ENCODE assay signal across 11 mouse cellular contexts in the genomic region with DNA sequence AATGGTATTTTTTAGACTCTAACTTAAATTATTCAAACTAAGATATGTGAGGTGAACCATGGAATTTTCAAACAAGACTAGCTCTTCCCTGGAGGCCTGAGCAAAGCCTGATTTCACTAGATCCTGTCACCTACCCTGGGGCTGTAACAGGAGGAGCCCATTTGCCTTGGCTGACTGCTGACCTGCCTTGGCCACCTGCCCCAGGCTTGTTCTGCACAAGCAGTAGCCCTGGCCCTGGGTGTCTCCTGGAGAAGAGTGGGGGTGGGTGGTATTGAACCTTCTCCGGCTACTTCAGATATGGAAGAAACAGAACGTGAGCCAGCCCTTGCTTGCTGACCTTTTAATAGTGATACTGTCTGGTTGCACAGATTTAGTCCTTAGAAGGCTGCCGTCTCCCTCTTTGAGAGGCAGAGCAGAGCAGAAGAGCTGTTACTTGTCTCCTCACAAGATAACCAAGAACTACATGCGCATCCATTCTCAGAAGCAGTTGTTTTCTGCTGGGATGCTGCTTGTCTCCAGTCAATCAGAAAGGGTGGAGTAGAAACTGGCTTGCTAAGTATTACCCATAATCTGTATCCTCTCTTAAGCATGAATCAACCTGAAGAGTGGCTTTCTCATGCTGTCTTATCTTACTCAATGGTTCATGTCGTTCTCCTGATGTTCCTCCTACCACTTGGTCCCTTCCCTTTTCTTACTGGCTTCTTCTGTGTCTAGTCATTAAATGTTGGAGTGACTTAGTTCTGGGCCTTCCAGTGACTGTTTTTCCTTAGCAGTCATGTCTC. TPM values are rescaled to one million over a fixed set of nuclear protein-coding genes. Genes with fewer than 3 reads are reported as not detected.
DNase-seq lines count a peak whose midpoint lies in the region; ATAC-seq and TF ChIP-seq lines count a peak whose summit lies in the region.
"Had no signal": no experiment of that assay in that cellular context is flagged by ENCODE, and none has a peak within 500 bp of the region (broad histone marks: within the 10 kb centered on the region; RNA-seq: fewer than 3 reads in every experiment).

No protein-coding gene starts in this region.

- TF ChIP-seq POLR2A in MEL (IDR thresholded peaks at IDR 0.05; ENCODE audit: control insufficient read depth in 1 of 2, insufficient read depth in 1 of 2, low read depth in 1 of 2, low read length in 2 of 2, poor library complexity in 1 of 2): no peak

- H3K27me3 ChIP-seq in MEL (ENCODE audit: control insufficient read depth in 1 of 2, insufficient read depth in 2 of 2, low read length in 2 of 2): no peaks in the 10 kb centered on the region
- no peaks in the 10 kb centered on the region for H3K27me3 ChIP-seq in hindbrain, embryonic 12.5 days
- H3K27me3 ChIP-seq: limb, embryonic 15.5 days had no signal

- H3K4me1 ChIP-seq in MEL (ENCODE audit: control insufficient read depth in 1 of 2, insufficient read depth in 2 of 2, low read length in 2 of 2): peaks cover 22% of the 10 kb centered on the region in 2 experiments
- no peaks in the 10 kb centered on the region for H3K4me1 ChIP-seq in hindbrain, embryonic 12.5 days
- H3K4me1 ChIP-seq: limb, embryonic 15.5 days had no signal

- WGBS in hindbrain, embryonic 12.5 days: 89% methylated on average over 5 of the region's 5 CpGs

- H3K9me3 ChIP-seq in MEL (replicated peaks; ENCODE audit: insufficient read depth, low read length): no peaks in the 10 kb centered on the region
- no peaks in the 10 kb centered on the region for H3K9me3 ChIP-seq in hindbrain, embryonic 12.5 days (replicated peaks)
- H3K9me3 ChIP-seq: limb, embryonic 15.5 days had no signal

- no peak overlapping the region for H3K4me2 ChIP-seq in hindbrain, embryonic 12.5 days (replicated peaks)
- H3K4me2 ChIP-seq: limb, embryonic 15.5 days had no signal

- peaks cover 24% of the 10 kb centered on the region for H3K79me2 ChIP-seq in MEL (ENCODE audit: control insufficient read depth, insufficient read depth, low read length, poor library complexity)

- DNase-seq in gastrocnemius, adult 18-20 months (ENCODE audit: low spot score): peak; percentile 79
- DNase-seq in gastrocnemius, postnatal 4 days (ENCODE audit: low spot score in 2 of 2): no peak
- DNase-seq in MEL (ENCODE audit: low read depth, low spot score) (peak; percentile 80), liver (peak; percentile 16)
- peak; percentile 61 to 75 for DNase-seq in cerebellum, postnatal 25 days
- no peak for DNase-seq in spleen, postnatal 4 days (ENCODE audit: low spot score in 2 of 2)

- H3K4me3 ChIP-seq in MEL (ENCODE audit: control insufficient read depth in 1 of 2, insufficient read depth in 1 of 2, low read depth in 2 of 2, low read length in 2 of 2): no peak overlapping the region
- H3K4me3 ChIP-seq in hindbrain, embryonic 12.5 days: no peak overlapping the region
- H3K4me3 ChIP-seq: limb, embryonic 15.5 days; myocyte had no signal

- no peak overlapping the region for H3K9ac ChIP-seq in MEL (ENCODE audit: control insufficient read depth, low read depth, low read length, poor library complexity, severe bottlenecking)
- H3K9ac ChIP-seq in hindbrain, embryonic 12.5 days: no peak overlapping the region
- H3K9ac ChIP-seq: limb, embryonic 15.5 days had no signal

- TF ChIP-seq RAD21 in MEL (IDR thresholded peaks at IDR 0.05; ENCODE audit: low read depth, low read length): no peak

- no peak for TF ChIP-seq CTCF in MEL (IDR thresholded peaks at IDR 0.05 in 2 of 3, conservative IDR thresholded peaks at IDR 0.05 in 1 of 3; ENCODE audit: control insufficient read depth in 1 of 3, insufficient read depth in 1 of 3, low read depth in 2 of 3, low read length in 3 of 3, poor library complexity in 1 of 3, severe bottlenecking in 1 of 3)

- H3K36me3 ChIP-seq in MEL (ENCODE audit: control insufficient read depth in 1 of 2, insufficient read depth in 2 of 2, low read length in 2 of 2): peaks cover 3 to 40% of the 10 kb centered on the region in 2 experiments
- H3K36me3 ChIP-seq in hindbrain, embryonic 12.5 days: no peaks in the 10 kb centered on the region
- H3K36me3 ChIP-seq: limb, embryonic 15.5 days had no signal

- no peak for ATAC-seq in frontal cortex, adult (ENCODE audit: low TSS enrichment)
- no peak for ATAC-seq in hindbrain, embryonic 12.5 days (ENCODE audit: low FRiP score)
- ATAC-seq: hindbrain, embryonic 16.5 days had no signal

- peak; percentile 66 to 78 for TF ChIP-seq EP300 in MEL (IDR thresholded peaks at IDR 0.05; ENCODE audit: low read depth in 1 of 2, low read length in 2 of 2)

- peak overlapping the region; percentile 83 for H3K27ac ChIP-seq in MEL (ENCODE audit: control insufficient read depth, low read depth, low read length)
- H3K27ac ChIP-seq in hindbrain, embryonic 12.5 days: no peak overlapping the region
- H3K27ac ChIP-seq: limb, embryonic 15.5 days had no signal

TF ChIP-seq in MEL, 35 proteins besides CTCF, POLR2A, EP300 and RAD21:
- TF ChIP-seq MAX (IDR thresholded peaks at IDR 0.05; ENCODE audit: low read length): peak; percentile 69
- TF ChIP-seq E2F4 (IDR thresholded peaks at IDR 0.05; ENCODE audit: borderline replicate concordance, low read depth, low read length): no peak
- 0 out of 2 replicates have a peak, but pooled peaks have one; percentile 7 for TF ChIP-seq BHLHE40 (IDR thresholded peaks at IDR 0.05; ENCODE audit: borderline replicate concordance, low read depth, low read length)
- TF ChIP-seq GATA1 (IDR thresholded peaks at IDR 0.05; ENCODE audit: low read depth, low read length): peak; percentile 81
- peak; percentile 70 for TF ChIP-seq MXI1 (IDR thresholded peaks at IDR 0.05; ENCODE audit: low read depth, low read length)
- TF ChIP-seq MAFK (IDR thresholded peaks at IDR 0.05; ENCODE audit: borderline replicate concordance, low read depth, low read length): 0 out of 2 replicates have a peak, but pooled peaks have one; percentile 30
- TF ChIP-seq MEF2A (IDR thresholded peaks at IDR 0.05; ENCODE audit: extremely low read depth, insufficient replicate concordance, low read depth, low read length, poor library complexity, severe bottlenecking): no peak
- TF ChIP-seq SIN3A (IDR thresholded peaks at IDR 0.05; ENCODE audit: low read length): peak; percentile 50
- TF ChIP-seq HCFC1 (IDR thresholded peaks at IDR 0.05; ENCODE audit: low read depth, low read length): 0 out of 2 replicates have a peak, but pooled peaks have one; percentile 18
- TF ChIP-seq POLR2AphosphoS5 (IDR thresholded peaks at IDR 0.05; ENCODE audit: borderline replicate concordance, low read depth, low read length): no peak
- TF ChIP-seq TAL1 (IDR thresholded peaks at IDR 0.05; ENCODE audit: low read length): no peak
- peak; percentile 78 for TF ChIP-seq RCOR1 (IDR thresholded peaks at IDR 0.05; ENCODE audit: low read depth, low read length)
- peak; percentile 67; the same call in 1 of the 2 replicates for TF ChIP-seq MYC (IDR thresholded peaks at IDR 0.05; ENCODE audit: low read depth, low read length)
- TF ChIP-seq USF1 (IDR thresholded peaks at IDR 0.05; ENCODE audit: low read depth, low read length): no peak
- peak; percentile 54; the same call in 1 of the 2 replicates for TF ChIP-seq TCF12 (IDR thresholded peaks at IDR 0.05; ENCODE audit: low read depth, low read length)
- TF ChIP-seq ETS1 (IDR thresholded peaks at IDR 0.05; ENCODE audit: low read depth, low read length): peak; percentile 47; the same call in 1 of the 2 replicates

RNA-seq across cellular contexts. Expression of a gene that starts 12.9 kb away (rescaled TPM):
- 10 to 100 TPM; 21.5 to 21.9 TPM for total RNA-seq in gastrocnemius, adult 18-20 months (2021)
- total RNA-seq in gastrocnemius, postnatal 4 days (2021): 10 to 100 TPM; 21.3 to 22.0 TPM
- total RNA-seq in MEL (2012; rRNA removed): 22.9 and 24.2 TPM in 2 replicates
- polyA plus RNA-seq in MEL (2012; ENCODE audit: insufficient read depth in 1 of 2, insufficient read length in 2 of 2, low read depth in 1 of 2, low replicate concordance in 2 of 2, missing spikeins in 1 of 2): 10 to 100 TPM in 1 of 2 experiments, not detected in 1; 42.4 TPM
- polyA plus RNA-seq in hindbrain, embryonic 12.5 days (2016; fragmentation: Nextera tagmentation; extraction: Ambion mirVana): 40.9 and 42.4 TPM in 2 replicates

RNA-seq across cellular contexts. Expression of a gene that starts 46.3 kb away (rescaled TPM):
- total RNA-seq in gastrocnemius, adult 18-20 months (2021): under 1 TPM; 0.41 to 0.47 TPM
- total RNA-seq in gastrocnemius, postnatal 4 days (2021): 1 to 10 TPM; 1.5 to 1.8 TPM
- total RNA-seq in MEL (2012; rRNA removed): 0.59 and 1.2 TPM in 2 replicates
- under 1 TPM in 1 of 2 experiments, not detected in 1; 0.88 TPM for polyA plus RNA-seq in MEL (2012; ENCODE audit: insufficient read depth in 1 of 2, insufficient read length in 2 of 2, low read depth in 1 of 2, low replicate concordance in 2 of 2, missing spikeins in 1 of 2)
- 4.7 and 6.6 TPM in 2 replicates for polyA plus RNA-seq in hindbrain, embryonic 12.5 days (2016; fragmentation: Nextera tagmentation; extraction: Ambion mirVana)

RNA-seq across cellular contexts. Expression of a gene that starts 48.2 kb away (rescaled TPM):
- total RNA-seq in gastrocnemius, adult 18-20 months (2021): 1 to 10 TPM; 7.4 to 8.1 TPM
- 10 to 100 TPM; 25.1 to 28.6 TPM for total RNA-seq in gastrocnemius, postnatal 4 days (2021)
- total RNA-seq in MEL (2012; rRNA removed): 37.8 and 44.4 TPM in 2 replicates
- polyA plus RNA-seq in MEL (2012; ENCODE audit: insufficient read depth in 1 of 2, insufficient read length in 2 of 2, low read depth in 1 of 2, low replicate concordance in 2 of 2, missing spikeins in 1 of 2): 100 to 1,000 TPM in 1 of 2 experiments, 10 to 100 TPM in 1; 54.2 to 107 TPM
- 31.4 and 31.5 TPM in 2 replicates for polyA plus RNA-seq in hindbrain, embryonic 12.5 days (2016; fragmentation: Nextera tagmentation; extraction: Ambion mirVana)

RNA-seq across cellular contexts. Expression of a gene that starts 56.3 kb away (rescaled TPM):
- total RNA-seq in gastrocnemius, adult 18-20 months (2021): 100 to 1,000 TPM; 297 to 369 TPM
- 10 to 100 TPM; 85.0 to 98.6 TPM for total RNA-seq in gastrocnemius, postnatal 4 days (2021)
- total RNA-seq in MEL (2012; rRNA removed): 0.26 and 0.62 TPM in 2 replicates
- under 1 TPM in 1 of 2 experiments, not detected in 1; 0.72 TPM for polyA plus RNA-seq in MEL (2012; ENCODE audit: insufficient read depth in 1 of 2, insufficient read length in 2 of 2, low read depth in 1 of 2, low replicate concordance in 2 of 2, missing spikeins in 1 of 2)
- 0.34 and 0.46 TPM in 2 replicates for polyA plus RNA-seq in hindbrain, embryonic 12.5 days (2016; fragmentation: Nextera tagmentation; extraction: Ambion mirVana)

RNA-seq across cellular contexts. Expression of a gene that starts 59.1 kb away (rescaled TPM):
- total RNA-seq in gastrocnemius, adult 18-20 months (2021): under 1 TPM; 0.32 to 0.64 TPM
- 1 to 10 TPM; 1.5 to 2.0 TPM for total RNA-seq in gastrocnemius, postnatal 4 days (2021)
- 2.5 and 4.2 TPM in 2 replicates for total RNA-seq in MEL (2012; rRNA removed)
- 1 to 10 TPM in 1 of 2 experiments, not detected in 1; 4.0 TPM for polyA plus RNA-seq in MEL (2012; ENCODE audit: insufficient read depth in 1 of 2, insufficient read length in 2 of 2, low read depth in 1 of 2, low replicate concordance in 2 of 2, missing spikeins in 1 of 2)
- polyA plus RNA-seq in hindbrain, embryonic 12.5 days (2016; fragmentation: Nextera tagmentation; extraction: Ambion mirVana): 10.9 and 12.4 TPM in 2 replicates

Comparison
In these comparisons a context has a peak if more than half of its experiments do, and no peak if none do; other contexts are left out.
1. DNase-seq: peak in gastrocnemius, adult 18-20 months (single experiment), MEL (single experiment), cerebellum, postnatal 25 days (2 of 2) and liver (single experiment); none in gastrocnemius, postnatal 4 days (0 of 2) and spleen, postnatal 4 days (0 of 2).